Mouse (Mus musculus): ENCODE measurements at regions not wholly inside any gene's neighbourhood (a gene's known extent, or its start where the extent isn't known, plus 50 kb on each side); places are given as distances from the start of the nearest gene placed in this dataset.

DNA sequence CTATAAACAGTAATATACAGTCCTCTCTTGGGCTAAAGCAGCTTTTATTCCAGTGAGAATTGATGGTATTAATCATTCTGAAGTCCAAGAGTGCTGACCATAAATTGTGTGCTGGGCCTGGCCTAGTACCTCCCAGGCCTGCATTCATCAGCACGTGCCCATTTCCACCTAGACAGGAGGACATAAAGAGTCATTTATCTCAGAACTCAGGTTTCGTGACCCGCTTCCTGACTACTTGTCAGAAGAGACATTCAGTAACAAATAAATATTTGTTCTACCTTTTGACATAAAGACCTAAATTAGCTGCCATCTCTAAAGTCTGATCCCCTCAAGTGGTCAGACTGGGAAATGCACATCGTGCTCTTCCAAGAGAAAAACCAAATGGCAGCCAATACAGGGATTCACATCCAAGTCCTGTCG is 1522.6 kb downstream of the 4930444P10Rik start:
- H3K27me3 ChIP-seq (ENCODE audit: control insufficient read depth in 1 of 2, insufficient read depth in 2 of 2, low read length in 2 of 2) = no peaks in the 10 kb centered on the region
- no peaks in the 10 kb centered on the region for H3K9me3 ChIP-seq (replicated peaks; ENCODE audit: insufficient read depth, low read length)
- no peaks in the 10 kb centered on the region for H3K4me1 ChIP-seq (ENCODE audit: control insufficient read depth in 1 of 2, insufficient read depth in 2 of 2, low read length in 2 of 2)
- TF ChIP-seq CHD2 (IDR thresholded peaks at IDR 0.05; ENCODE audit: low read length) (no peak), MYC (IDR thresholded peaks at IDR 0.05; ENCODE audit: low read depth, low read length) (no peak), SMC3 (IDR thresholded peaks at IDR 0.05; ENCODE audit: low read depth, low read length) (peak; percentile 56), CTCF (IDR thresholded peaks at IDR 0.05 in 2 of 3, conservative IDR thresholded peaks at IDR 0.05 in 1 of 3; ENCODE audit: control insufficient read depth in 1 of 3, insufficient read depth in 1 of 3, low read depth in 2 of 3, low read length in 3 of 3, poor library complexity in 1 of 3, severe bottlenecking in 1 of 3) (peak in 1 of 3 experiments; percentile 49; a peak in 2 of 6 replicates), RAD21 (IDR thresholded peaks at IDR 0.05; ENCODE audit: low read depth, low read length) (peak; percentile 59)
- DNase-seq (ENCODE audit: low read depth, low spot score) = peak; percentile 22
- no peaks in the 10 kb centered on the region for H3K36me3 ChIP-seq (ENCODE audit: control insufficient read depth in 1 of 2, insufficient read depth in 2 of 2, low read length in 2 of 2)
- no peak overlapping the region for H3K9ac ChIP-seq (ENCODE audit: control insufficient read depth, low read depth, low read length, poor library complexity, severe bottlenecking)
- no peaks in the 10 kb centered on the region for H3K79me2 ChIP-seq (ENCODE audit: control insufficient read depth, insufficient read depth, low read length, poor library complexity)
- no peak overlapping the region for H3K4me3 ChIP-seq (ENCODE audit: control insufficient read depth in 1 of 2, insufficient read depth in 1 of 2, low read depth in 2 of 2, low read length in 2 of 2)
- H3K27ac ChIP-seq (ENCODE audit: control insufficient read depth, low read depth, low read length) = no peak overlapping the region

DNA sequence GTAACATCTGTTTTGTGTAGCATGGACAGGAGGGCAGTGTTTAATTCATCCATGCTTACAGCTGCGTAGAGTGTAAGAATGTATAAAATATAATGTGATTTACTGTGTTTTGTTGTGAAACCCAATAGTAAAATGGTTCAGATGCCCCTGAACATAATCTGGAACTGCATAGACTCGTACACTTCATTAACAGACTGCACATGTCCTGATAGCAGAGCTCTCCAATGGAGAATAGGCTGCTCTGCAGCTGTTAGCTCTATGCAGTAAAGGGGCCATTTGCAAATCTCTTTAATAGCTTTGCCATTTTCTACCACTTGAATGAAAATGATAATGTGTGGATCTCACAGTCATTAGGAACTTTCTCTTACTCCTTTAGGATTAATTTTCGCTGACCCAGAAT is 1523.0 kb downstream of the 4930444P10Rik start:
- Histone ChIP-seq H3K9ac (ENCODE audit: control insufficient read depth, low read depth, low read length, poor library complexity, severe bottlenecking) (no peak overlapping the region), H3K9me3 (replicated peaks; ENCODE audit: insufficient read depth, low read length) (no peaks in the 10 kb centered on the region), H3K36me3 (ENCODE audit: control insufficient read depth in 1 of 2, insufficient read depth in 2 of 2, low read length in 2 of 2) (no peaks in the 10 kb centered on the region), H3K27me3 (ENCODE audit: control insufficient read depth in 1 of 2, insufficient read depth in 2 of 2, low read length in 2 of 2) (no peaks in the 10 kb centered on the region), H3K4me1 (ENCODE audit: control insufficient read depth in 1 of 2, insufficient read depth in 2 of 2, low read length in 2 of 2) (no peaks in the 10 kb centered on the region), H3K27ac (ENCODE audit: control insufficient read depth, low read depth, low read length) (no peak overlapping the region), H3K4me3 (ENCODE audit: control insufficient read depth in 1 of 2, insufficient read depth in 1 of 2, low read depth in 2 of 2, low read length in 2 of 2) (no peak overlapping the region), H3K79me2 (ENCODE audit: control insufficient read depth, insufficient read depth, low read length, poor library complexity) (no peaks in the 10 kb centered on the region)
- no peak for DNase-seq (ENCODE audit: low read depth, low spot score)
- no peak for TF ChIP-seq ZNF384 (IDR thresholded peaks at IDR 0.05; ENCODE audit: low read depth, low read length)
- TF ChIP-seq SIN3A (IDR thresholded peaks at IDR 0.05; ENCODE audit: low read length) = no peak
- TF ChIP-seq MAX (IDR thresholded peaks at IDR 0.05; ENCODE audit: low read length) = no peak
- no peak for TF ChIP-seq BHLHE40 (IDR thresholded peaks at IDR 0.05; ENCODE audit: borderline replicate concordance, low read depth, low read length)
- no peak for TF ChIP-seq USF1 (IDR thresholded peaks at IDR 0.05; ENCODE audit: low read depth, low read length)
- no peak for TF ChIP-seq ETS1 (IDR thresholded peaks at IDR 0.05; ENCODE audit: low read depth, low read length)
- no peak for TF ChIP-seq GABPA (IDR thresholded peaks at IDR 0.05; ENCODE audit: low read depth, low read length)
- no peak for TF ChIP-seq KAT2A (conservative IDR thresholded peaks at IDR 0.05; ENCODE audit: low read depth, low read length)
- TF ChIP-seq MXI1 (IDR thresholded peaks at IDR 0.05; ENCODE audit: low read depth, low read length) = no peak
- no peak for TF ChIP-seq TCF12 (IDR thresholded peaks at IDR 0.05; ENCODE audit: low read depth, low read length)
- no peak for TF ChIP-seq ZC3H11A (IDR thresholded peaks at IDR 0.05; ENCODE audit: low read depth, low read length)
- no peak for TF ChIP-seq MYC (IDR thresholded peaks at IDR 0.05; ENCODE audit: low read depth, low read length)
- TF ChIP-seq ZKSCAN1 (IDR thresholded peaks at IDR 0.05; ENCODE audit: low read depth, low read length) = no peak
- no peak for TF ChIP-seq SMC3 (IDR thresholded peaks at IDR 0.05; ENCODE audit: low read depth, low read length)
- TF ChIP-seq ELF1 (IDR thresholded peaks at IDR 0.05; ENCODE audit: low read depth, low read length) = no peak
- no peak for TF ChIP-seq CHD2 (IDR thresholded peaks at IDR 0.05; ENCODE audit: low read length)

All from MEL (cell line).